8 mouse cellular contexts compared by ENCODE assay signal in the genomic region with DNA sequence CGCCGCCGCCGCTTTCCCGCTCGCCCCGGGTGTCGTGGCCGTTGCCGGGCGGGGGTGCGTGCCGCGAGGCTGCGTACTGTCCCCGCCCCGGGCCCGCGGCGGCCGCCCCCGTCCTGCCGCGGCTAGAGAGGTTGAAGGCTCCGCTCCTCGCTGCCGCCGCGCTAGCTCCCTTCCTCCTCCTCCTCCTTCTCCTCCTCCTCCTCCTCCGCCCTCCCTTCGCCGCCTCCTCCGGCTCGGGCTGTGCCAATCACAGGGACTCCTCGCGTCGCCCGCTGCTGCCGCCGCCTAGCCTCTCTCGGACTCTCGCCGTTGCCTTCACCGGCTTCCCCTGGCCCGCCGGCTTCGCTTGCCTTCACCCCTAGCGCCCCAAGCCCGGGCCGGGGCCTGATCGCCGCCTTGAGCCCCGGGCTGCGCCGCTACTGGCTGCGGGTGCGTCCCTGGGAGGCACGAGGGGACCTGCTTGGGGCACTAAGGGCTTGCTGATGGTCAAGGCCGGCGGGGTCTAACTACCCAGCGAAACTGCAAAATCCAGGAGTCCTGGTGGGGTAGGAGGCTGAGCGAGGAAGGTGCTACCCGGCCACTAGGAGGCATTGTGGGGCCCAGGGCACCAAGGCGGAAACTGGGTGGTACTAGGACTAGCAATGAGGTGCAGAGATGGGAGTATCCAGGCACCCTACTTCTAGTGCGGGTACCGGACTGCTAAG. TPM values are rescaled to one million over a fixed set of nuclear protein-coding genes. Genes with fewer than 3 reads are reported as not detected.
DNase-seq lines count a peak whose midpoint lies in the region; ATAC-seq and TF ChIP-seq lines count a peak whose summit lies in the region.

Gene Slco3a1 (minus strand): TSS at position 173 of the 704 bp plus-strand sequence.

- H3K36me3 ChIP-seq in heart, embryonic 13.5 days = no peaks in the 10 kb centered on the region
- no peaks in the 10 kb centered on the region for H3K36me3 ChIP-seq in liver, embryonic 11.5 days (ENCODE audit: control insufficient read depth, insufficient read depth, low read length)
- no peaks in the 10 kb centered on the region for H3K36me3 ChIP-seq in myocyte (ENCODE audit: control insufficient read depth, insufficient read depth)
- H3K36me3 ChIP-seq in splenic B cell, adult 2 months (ENCODE audit: control insufficient read depth, insufficient read depth, low read length, poor library complexity, severe bottlenecking) = no peaks in the 10 kb centered on the region

- TF ChIP-seq CTCF in bone marrow macrophage, adult 2 months (IDR thresholded peaks at IDR 0.05; ENCODE audit: low read depth, low read length) = no peak

- no peaks in the 10 kb centered on the region for H3K4me1 ChIP-seq in bone marrow macrophage, adult 2 months (ENCODE audit: control insufficient read depth, insufficient read depth, low read length)
- peaks cover 46% of the 10 kb centered on the region for H3K4me1 ChIP-seq in heart, embryonic 13.5 days
- no peaks in the 10 kb centered on the region; the same call in 1 of the 2 replicates for H3K4me1 ChIP-seq in liver, embryonic 11.5 days (replicated peaks; ENCODE audit: control insufficient read depth, insufficient read depth, low read length)

- under 1% methylated on average over 48 of the region's 66 CpGs for WGBS in heart, embryonic 13.5 days
- 1% methylated on average over 61 of the region's 66 CpGs for WGBS in liver, embryonic 11.5 days

- H3ac ChIP-seq in myocyte (ENCODE audit: control insufficient read depth, insufficient read length) = peak within 1 kb of the TSS; percentile 99

- H3K4me3 ChIP-seq in bone marrow macrophage, adult 2 months (ENCODE audit: insufficient read depth, low read length) = peak within 1 kb of the TSS; percentile 28
- peak within 1 kb of the TSS; percentile 79 for H3K4me3 ChIP-seq in heart, embryonic 13.5 days
- peak within 1 kb of the TSS; percentile 59 for H3K4me3 ChIP-seq in liver, embryonic 11.5 days (ENCODE audit: low read depth, low read length)
- H3K4me3 ChIP-seq in myocyte = peak within 1 kb of the TSS; percentile 56

- H3K27ac ChIP-seq in bone marrow macrophage, adult 2 months (ENCODE audit: insufficient read depth, low read depth, low read length) = no peak within 1 kb of the TSS
- peak within 1 kb of the TSS; percentile 79 for H3K27ac ChIP-seq in heart, embryonic 13.5 days (replicated peaks)
- H3K27ac ChIP-seq in liver, embryonic 11.5 days (ENCODE audit: low read depth, low read length) = no peak within 1 kb of the TSS

- H3K27me3 ChIP-seq in heart, embryonic 13.5 days (replicated peaks) = 0 out of 2 replicates have a peak, but pooled peaks cover 6% of the 10 kb centered on the region
- peaks cover 29% of the 10 kb centered on the region for H3K27me3 ChIP-seq in liver, embryonic 11.5 days (replicated peaks; ENCODE audit: control insufficient read depth, insufficient read depth, low read length)
- H3K27me3 ChIP-seq in myocyte (ENCODE audit: control insufficient read depth, insufficient read depth, insufficient read length) = no peaks in the 10 kb centered on the region
- no peaks in the 10 kb centered on the region for H3K27me3 ChIP-seq in splenic B cell, adult 2 months (ENCODE audit: control insufficient read depth, insufficient read depth, low read length, poor library complexity, severe bottlenecking)

- DNase-seq in 3134 (ENCODE audit: extremely low read depth, insufficient read length, low spot score) = peak; percentile 89
- DNase-seq in fibroblast of lung, adult 2 months (ENCODE audit: low read depth) = peak; percentile 36
- DNase-seq in kidney, postnatal 10 days = peak; percentile 85
- DNase-seq in liver, embryonic 11.5 days (ENCODE audit: low spot score) = peak; percentile 68
- DNase-seq in splenic B cell, adult 2 months (ENCODE audit: low read depth, low spot score) = peak; percentile 11

- peak within 1 kb of the TSS; percentile 86 for H3K4me2 ChIP-seq in heart, embryonic 13.5 days
- H3K4me2 ChIP-seq in liver, embryonic 11.5 days = peak within 1 kb of the TSS; percentile 82
- peak within 1 kb of the TSS; percentile 85 for H3K4me2 ChIP-seq in myocyte (ENCODE audit: low read depth)

- H3K79me2 ChIP-seq in myocyte (ENCODE audit: control insufficient read depth, insufficient read depth) = peaks cover 38% of the 10 kb centered on the region

- H3K9me3 ChIP-seq in heart, embryonic 13.5 days = no peaks in the 10 kb centered on the region
- H3K9me3 ChIP-seq in liver, embryonic 11.5 days (ENCODE audit: control insufficient read depth, low read length) = no peaks in the 10 kb centered on the region

- TF ChIP-seq POLR2A in bone marrow macrophage, adult 2 months (IDR thresholded peaks at IDR 0.05; ENCODE audit: borderline replicate concordance, low read depth, low read length) = no peak
- peak; percentile 76 for TF ChIP-seq POLR2A in myocyte (IDR thresholded peaks at IDR 0.05; ENCODE audit: insufficient read length, low read depth)

- peak within 1 kb of the TSS; percentile 88 for H3K9ac ChIP-seq in heart, embryonic 13.5 days
- peak within 1 kb of the TSS; percentile 49 for H3K9ac ChIP-seq in liver, embryonic 11.5 days (ENCODE audit: low read depth, low read length)

- ATAC-seq in heart, embryonic 13.5 days (ENCODE audit: extremely low read depth, insufficient number of reproducible peaks, low FRiP score, low TSS enrichment) = 0 out of 2 replicates have a peak, but pooled peaks have one; percentile 42
- ATAC-seq in liver, embryonic 11.5 days (replicated peaks; ENCODE audit: low FRiP score) = peak; percentile 78

TF ChIP-seq in myocyte, 11 proteins besides CTCF, POLR2A, EP300 and RAD21:
- TF ChIP-seq TCF3 (IDR thresholded peaks at IDR 0.05; ENCODE audit: insufficient read length, low read depth) (no peak), MYOD1 (IDR thresholded peaks at IDR 0.05; ENCODE audit: control insufficient read depth in 1 of 3, insufficient read length in 2 of 3, low read depth in 2 of 3) (peak in 1 of 3 experiments; percentile 3)

RNA-seq across cellular contexts. Expression of gene Slco3a1, which starts in this region (rescaled TPM):
- polyA plus RNA-seq in bone marrow macrophage, adult 2 months (2012; ENCODE audit: insufficient read depth, insufficient read length, missing spikeins) = 5.4 and 5.7 TPM in 2 replicates
- 19.5 and 22.5 TPM in 2 replicates for polyA plus RNA-seq in heart, embryonic 13.5 days (2015; fragmentation: Nextera tagmentation; extraction: Ambion mirVana)
- 2.7 TPM in 2 replicates for polyA plus RNA-seq in liver, embryonic 11.5 days (2014; fragmentation: Nextera tagmentation; extraction: Ambion mirVana)
- 50.7 TPM for polyA plus RNA-seq in myocyte (2012; fragmentation: generic; extraction: Trizol)

Comparison
In these comparisons a context has a peak if more than half of its experiments do, and no peak if none do; other contexts are left out.
1. DNase-seq: peak in every context shown above with its lines; median percentile 89 in 3134; 85 in kidney, postnatal 10 days; 68 in liver, embryonic 11.5 days; 36 in fibroblast of lung, adult 2 months; 11 in splenic B cell, adult 2 months.
2. H3K4me3 ChIP-seq: peak in every context shown above with its lines; median percentile 79 in heart, embryonic 13.5 days; 59 in liver, embryonic 11.5 days; 56 in myocyte; 28 in bone marrow macrophage, adult 2 months.